Mouse (Mus musculus) thymus, adult 2 months (tissue): ENCODE measurements around the gene Borcs8. TPM values are rescaled to one million over a fixed set of nuclear protein-coding genes. Genes with fewer than 3 reads are reported as not detected.

Experiments
- DNase-seq: peaks from one replicate; pipeline ENCODE4 v3.0.0; 2021
- H3K27ac ChIP-seq: fragments of 200-500 bp; 2 replicates; pipeline ENCODE4 v1.5.1; 2012; ENCODE audit warnings: low read length, control low read depth; ENCODE audit not compliant: control insufficient read depth, insufficient read depth
- H3K27me3 ChIP-seq: fragments of 200-500 bp; 2 replicates; pipeline ENCODE4 v1.6.1; 2012; ENCODE audit warnings: mild to moderate bottlenecking, low read length, moderate library complexity, mixed read lengths; ENCODE audit not compliant: control insufficient read depth, insufficient read depth
- H3K36me3 ChIP-seq: fragments of 200-500 bp; 2 replicates; pipeline ENCODE4 v1.6.1; 2012; ENCODE audit warnings: mild to moderate bottlenecking, low read length, moderate library complexity; ENCODE audit not compliant: control insufficient read depth, insufficient read depth
- H3K4me1 ChIP-seq: fragments of 200-500 bp; replicated peaks from 2 replicates; pipeline ENCODE4 v1.6.1; 2012; ENCODE audit warnings: low read length; ENCODE audit not compliant: control insufficient read depth, insufficient read depth
- H3K4me3 ChIP-seq: fragments of 200-500 bp; 2 replicates; pipeline ENCODE4 v1.5.1; 2012; ENCODE audit warnings: mild to moderate bottlenecking, low read length, control low read depth, moderate library complexity; ENCODE audit not compliant: control insufficient read depth, insufficient read depth
- CTCF ChIP-seq: fragments of 200-500 bp; IDR thresholded peaks from 2 replicates; pipeline ENCODE4 v1.5.1; 2012; ENCODE audit warnings: mild to moderate bottlenecking, control low read depth, low read length, moderate library complexity, borderline replicate concordance; ENCODE audit not compliant: control insufficient read depth, poor library complexity, insufficient read depth; ENCODE audit errors: extremely low read depth
- POLR2A ChIP-seq: fragments of 200-500 bp; IDR thresholded peaks from 2 replicates; pipeline ENCODE4 v1.6.1; 2012; ENCODE audit warnings: mild to moderate bottlenecking, low read length, control low read depth, moderate library complexity; ENCODE audit not compliant: control insufficient read depth, poor library complexity, insufficient read depth; ENCODE audit errors: extremely low read depth
- WGBS: fragments of 180-500 bp; shearing (Covaris S2); methylation state at CpG from one replicate; pipeline ENCODE4 v1.1.7; 2018; 5-methylcytosine and 5-hydroxymethylcytosine counted together
- polyA plus RNA-seq: library from polyadenylated mRNA; depleted of rRNA; stranded (reverse); fragments of >200 nt; gene quantifications from 2 replicates; pipeline ENCODE4 v1.2.3, GENCODE M21; 2012; rRNA removed

Borcs8 gene
- polyA plus RNA-seq, 1 experiment: 178 TPM

GRCm38 (mm10) chr8:70195762-70196161 lies 56.5 kb downstream of the Borcs8 start:
- Histone ChIP-seq H3K27me3 (no peaks in the 10 kb centered on the region), H3K4me3 (no peak overlapping the region), H3K27ac (no peak overlapping the region), H3K4me1 (no peaks in the 10 kb centered on the region), H3K36me3 (no peaks in the 10 kb centered on the region)
- WGBS: 96% methylated on average over 2 of the region's 2 CpGs
- no peak for DNase-seq
- no peak for TF ChIP-seq POLR2A
- TF ChIP-seq CTCF: no peak

Other genes starting within 250 kb of the Borcs8 start
- gene Tssk6, start 237.3 kb upstream of the Borcs8 start, polyA plus RNA-seq: 1.3 and 1.8 TPM in 2 replicates
- gene Ndufa13, start 236.9 kb upstream of the Borcs8 start, polyA plus RNA-seq: 120 and 150 TPM in 2 replicates
- 8.0 and 11.7 TPM in 2 replicates for gene Yjefn3, start 236.8 kb upstream of the Borcs8 start, polyA plus RNA-seq
- 84.5 and 116 TPM in 2 replicates for gene Gatad2a, start 143.1 kb upstream of the Borcs8 start, polyA plus RNA-seq
- gene Mau2, start 96.8 kb upstream of the Borcs8 start, polyA plus RNA-seq: 186 and 190 TPM in 2 replicates
- 17.8 and 18.1 TPM in 2 replicates for gene Sugp1, start 96.7 kb upstream of the Borcs8 start, polyA plus RNA-seq
- 5.1 and 5.9 TPM in 2 replicates for gene Tm6sf2, start 66.6 kb upstream of the Borcs8 start, polyA plus RNA-seq
- gene Hapln4, start 56.0 kb upstream of the Borcs8 start, polyA plus RNA-seq: 0.11 and 0.15 TPM in 2 replicates
- 0.05 and 0.08 TPM in 2 replicates for gene Ncan, start 18.6 kb upstream of the Borcs8 start, polyA plus RNA-seq
- gene Nr2c2ap, start 8.2 kb upstream of the Borcs8 start, polyA plus RNA-seq: 20.7 and 26.9 TPM in 2 replicates
- 49.7 and 58.2 TPM in 2 replicates for gene Rfxank, start 345 bp upstream of the Borcs8 start, polyA plus RNA-seq
- 3.5 and 3.6 TPM in 2 replicates for gene Mef2b, start 212 bp downstream of the Borcs8 start, polyA plus RNA-seq
- gene Tmem161a, start 32.9 kb downstream of the Borcs8 start, polyA plus RNA-seq: 144 and 156 TPM in 2 replicates
- gene Slc25a42, start 72.8 kb downstream of the Borcs8 start, polyA plus RNA-seq: 59.1 and 66.6 TPM in 2 replicates
- gene Sugp2, start 94.7 kb downstream of the Borcs8 start, polyA plus RNA-seq: 98.2 and 103 TPM in 2 replicates
- gene Armc6, start 95.0 kb downstream of the Borcs8 start, polyA plus RNA-seq: 24.3 and 25.4 TPM in 2 replicates
- 60.6 and 67.6 TPM in 2 replicates for gene Homer3, start 143.3 kb downstream of the Borcs8 start, polyA plus RNA-seq
- gene Ddx49, start 163.0 kb downstream of the Borcs8 start, polyA plus RNA-seq: 72.1 and 75.4 TPM in 2 replicates
- 397 and 454 TPM in 2 replicates for gene Cope, start 163.0 kb downstream of the Borcs8 start, polyA plus RNA-seq
- gene Cers1, start 176.3 kb downstream of the Borcs8 start, polyA plus RNA-seq: 0.13 and 0.61 TPM in 2 replicates
- 0.13 and 0.23 TPM in 2 replicates for gene Gdf1, start 190.3 kb downstream of the Borcs8 start, polyA plus RNA-seq
- 76.0 and 104 TPM in 2 replicates for gene Upf1, start 213.8 kb downstream of the Borcs8 start, polyA plus RNA-seq
- gene Comp, start 234.1 kb downstream of the Borcs8 start, polyA plus RNA-seq: 4.1 and 4.7 TPM in 2 replicates